Mouse (Mus musculus) ovary, postnatal 14 days (tissue): ENCODE measurements at regions not wholly inside any gene's neighbourhood (a gene's known extent, or its start where the extent isn't known, plus 50 kb on each side); places are given as distances from the start of the nearest gene placed in this dataset.
"Not testable (repeated sequence)": the region's sequence is repeated elsewhere in the genome, so short reads cannot be mapped to it uniquely, and the experiment has no call there.

Source experiments
- DNase-seq: peaks from one replicate; pipeline ENCODE4 v3.0.0; 2022; ENCODE audit warnings: low spot score

DNA sequence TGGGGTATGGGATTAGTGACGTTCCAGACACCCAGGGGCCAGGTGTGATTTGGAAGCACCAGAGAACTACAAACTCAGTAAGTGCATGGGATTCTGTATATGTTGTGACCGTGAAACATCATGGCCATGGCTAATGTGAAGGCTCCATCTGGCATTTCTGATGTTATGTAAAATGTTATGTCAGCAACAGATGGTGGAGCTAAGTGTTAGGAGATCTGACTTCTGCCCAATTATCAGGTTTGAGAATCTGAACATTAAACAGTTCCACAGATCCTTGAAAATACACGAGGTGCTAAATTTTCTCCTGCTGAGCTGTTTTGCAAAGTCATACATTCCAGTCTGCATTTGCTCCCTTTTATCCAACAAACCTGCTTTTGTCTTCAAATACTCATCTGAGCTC is 223.6 kb upstream of the Egfl6 start:
- no peak for DNase-seq

DNA sequence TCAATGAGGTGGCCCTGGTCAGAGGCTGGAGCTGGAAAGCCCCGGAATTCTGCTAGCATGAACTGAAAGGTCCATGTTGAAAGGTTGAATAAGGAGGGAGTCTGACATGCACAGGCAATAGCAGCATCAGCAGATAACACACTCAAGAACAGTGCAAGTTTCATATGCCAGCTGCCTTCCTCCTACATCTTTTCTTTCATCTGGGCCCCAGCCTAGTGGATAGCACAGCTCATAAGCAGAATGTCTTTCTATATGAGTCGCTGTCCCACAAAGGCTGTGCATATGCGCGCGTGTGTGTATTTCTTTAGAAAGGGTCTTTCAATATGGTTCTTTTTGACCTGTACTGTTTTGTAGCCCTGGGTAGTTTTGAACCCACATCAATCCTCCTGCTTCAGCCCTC is 222.7 kb upstream of the Egfl6 start:
- DNase-seq = no peak

DNA sequence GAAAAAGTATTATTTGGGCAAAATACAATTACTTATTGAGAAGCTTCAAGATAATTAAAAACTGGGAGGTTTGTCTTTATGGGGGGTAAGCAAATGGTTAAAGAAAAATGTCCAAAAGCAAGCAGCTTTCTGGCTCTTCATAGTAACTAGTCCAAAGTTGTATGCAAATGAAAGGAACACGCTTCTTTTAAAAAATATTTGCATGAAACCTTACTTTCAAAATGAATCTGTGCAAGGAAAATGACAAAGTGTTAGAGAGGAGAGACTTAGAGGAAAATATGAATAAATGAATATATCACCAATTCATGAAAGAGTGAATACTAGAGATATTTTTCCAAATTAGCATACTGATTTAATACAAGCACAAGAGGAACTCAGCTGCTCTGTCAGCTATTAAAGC is 220.4 kb upstream of the Egfl6 start:
- DNase-seq = no peak

- DNase-seq = no peak
Measured at GRCm38 (mm10) chrX:166805480-166805879, 220.0 kb upstream of the Egfl6 start.

GRCm38 (mm10) chrX:166803246-166803645 is 217.7 kb upstream of the Egfl6 start:
- DNase-seq = no peak

GRCm38 (mm10) chrX:166801017-166801416 is 215.5 kb upstream of the Egfl6 start:
- DNase-seq = no peak

- no peak for DNase-seq
Measured at GRCm38 (mm10) chrX:166795651-166796050, 210.1 kb upstream of the Egfl6 start.

GRCm38 (mm10) chrX:166789031-166789430 is 203.5 kb upstream of the Egfl6 start:
- DNase-seq = no peak

DNA sequence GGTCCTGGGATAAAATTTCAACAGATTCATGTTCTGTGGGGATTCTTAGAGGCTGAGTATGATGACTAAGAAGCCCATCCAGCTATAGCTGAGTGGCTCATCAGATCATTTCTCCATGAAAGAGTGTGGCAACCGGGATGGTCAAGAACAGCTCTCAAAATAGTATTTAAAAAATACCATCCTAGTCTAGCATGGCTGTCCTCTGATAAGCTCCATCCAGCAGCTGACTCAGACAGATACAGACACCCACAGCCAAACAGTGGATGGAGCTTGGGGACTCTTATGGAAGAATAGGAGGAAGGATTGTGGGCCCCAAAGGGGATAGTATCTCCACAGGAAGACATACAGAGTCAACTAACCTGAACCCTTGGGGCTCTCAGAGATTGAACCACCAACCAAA is 201.6 kb upstream of the Egfl6 start:
- not testable (repeated sequence) for DNase-seq

- DNase-seq = no peak
Measured at GRCm38 (mm10) chrX:166785615-166786014, 200.1 kb upstream of the Egfl6 start.

DNA sequence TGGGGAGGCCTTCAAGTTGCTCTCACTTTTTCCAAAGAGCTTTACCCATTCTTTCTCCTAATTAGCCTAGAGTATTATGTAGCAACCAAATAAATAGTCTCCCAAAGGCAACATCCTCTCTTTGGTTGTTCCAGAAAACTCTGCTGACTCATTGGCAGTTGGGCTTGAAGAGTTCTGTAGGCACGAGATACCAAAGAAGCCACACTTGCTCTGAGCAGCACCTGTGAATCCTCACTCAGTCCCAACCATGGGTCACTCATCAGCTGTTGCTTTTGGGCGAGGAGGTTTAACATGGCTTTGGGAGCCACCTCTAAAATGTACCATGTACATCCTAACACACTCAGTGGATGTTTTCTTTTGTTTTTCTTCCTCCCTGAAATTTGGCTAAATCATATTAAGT is 197.9 kb upstream of the Egfl6 start:
- DNase-seq = no peak

- DNase-seq = no peak
Measured at GRCm38 (mm10) chrX:166779334-166780092, 194.0 kb upstream of the Egfl6 start.

DNA sequence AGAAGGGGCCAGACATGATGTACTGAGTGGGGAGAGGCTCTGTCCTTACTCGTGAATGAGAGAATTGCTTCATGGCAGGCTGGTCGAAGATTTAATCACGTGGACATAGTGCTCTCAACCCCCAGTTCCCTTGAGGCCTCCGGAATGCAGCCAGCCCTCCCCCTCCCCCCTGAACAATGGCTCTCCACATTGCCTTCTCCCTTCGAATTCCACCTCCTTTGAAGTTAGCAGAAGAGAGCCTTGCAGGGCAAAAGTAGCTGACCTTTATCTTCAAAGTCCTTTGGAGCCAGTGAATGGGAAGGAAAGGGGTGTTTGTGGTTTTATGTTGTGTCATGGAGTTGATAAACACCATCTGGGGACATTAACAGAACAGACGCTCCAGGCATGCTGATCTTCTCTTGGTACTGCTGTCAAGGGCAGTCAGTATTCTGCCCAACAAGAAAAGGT is 187.9 kb upstream of the Egfl6 start:
- DNase-seq = no peak

GRCm38 (mm10) chrX:166766991-166767390 is 181.5 kb upstream of the Egfl6 start:
- DNase-seq = no peak

DNA sequence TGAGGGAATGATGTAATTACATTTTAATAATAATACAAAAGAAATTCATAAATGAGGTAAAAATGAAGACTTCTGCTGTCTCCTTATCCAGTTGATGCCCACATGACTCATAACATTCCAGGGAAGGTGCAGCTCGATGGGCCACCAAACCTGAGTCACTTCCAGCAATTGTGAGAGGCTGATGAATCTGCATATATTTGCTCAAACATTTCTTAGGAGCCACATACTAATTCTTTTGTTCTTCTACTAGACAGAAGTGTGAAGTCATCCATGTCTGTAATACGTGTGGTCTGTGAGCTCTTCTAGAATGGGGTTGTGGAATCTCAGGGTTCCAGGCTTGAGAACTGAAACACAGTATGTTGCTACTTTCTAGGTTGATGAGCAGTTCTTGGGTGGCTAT is 180.1 kb upstream of the Egfl6 start:
- no peak for DNase-seq

- DNase-seq = no peak
Measured at GRCm38 (mm10) chrX:166762098-166762497, 176.6 kb upstream of the Egfl6 start.

- no peak for DNase-seq
Measured at GRCm38 (mm10) chrX:166757152-166757551, 171.6 kb upstream of the Egfl6 start.

DNA sequence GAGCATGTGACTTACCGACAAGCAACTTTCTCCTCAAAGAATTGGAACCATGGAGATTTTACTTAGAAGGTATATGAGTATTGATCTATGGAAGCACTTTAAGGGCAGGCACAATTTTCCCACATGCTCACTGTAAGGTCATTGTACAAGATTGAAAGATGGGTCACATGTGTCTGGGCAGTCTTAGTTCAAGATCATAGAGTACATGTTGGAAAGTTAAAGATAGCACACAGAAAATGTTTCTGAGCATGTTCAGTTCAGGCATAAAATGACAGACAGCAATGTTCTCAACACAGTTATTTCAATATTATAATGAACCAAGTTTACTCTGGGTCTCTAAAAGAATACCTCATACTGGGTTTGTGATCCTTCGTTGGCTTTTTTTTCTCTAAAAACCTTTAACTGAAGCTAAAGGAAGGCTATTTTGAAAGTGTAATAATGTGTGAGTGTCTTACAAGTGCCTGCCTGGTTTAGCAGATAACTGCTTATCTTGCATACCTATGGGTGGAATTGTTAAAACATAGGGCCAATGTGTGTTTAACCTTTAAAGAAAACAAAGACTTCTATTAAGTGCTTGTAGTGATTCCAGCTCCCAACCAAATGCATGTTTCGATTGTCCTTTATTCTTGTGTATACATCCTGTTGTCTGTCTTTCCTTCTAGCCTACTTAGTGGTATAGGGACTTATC is 169.6 kb upstream of the Egfl6 start:
- no peak for DNase-seq

GRCm38 (mm10) chrX:166749055-166749679 is 163.6 kb upstream of the Egfl6 start:
- no peak for DNase-seq

DNA sequence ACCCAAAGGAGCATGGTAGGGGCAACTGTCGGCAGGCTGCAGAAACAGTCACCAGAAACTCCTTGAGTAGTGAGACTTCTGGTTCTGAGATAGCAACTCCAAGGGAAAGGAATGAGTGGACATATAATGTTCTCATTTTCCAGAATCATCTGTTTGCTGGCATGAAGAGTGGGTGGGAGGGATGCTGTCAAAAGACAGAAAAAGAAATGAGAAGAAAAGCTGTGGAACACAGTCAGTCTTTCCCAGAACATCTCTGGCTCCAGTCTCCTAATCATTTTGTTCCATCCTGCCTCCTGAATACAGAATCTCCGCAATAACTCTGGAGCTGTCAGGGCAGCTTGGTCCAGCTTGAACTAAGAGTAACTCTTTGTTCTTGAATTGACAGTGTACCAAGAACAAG is 145.8 kb upstream of the Egfl6 start:
- DNase-seq = no peak

- no peak for DNase-seq
Measured at GRCm38 (mm10) chrX:166728622-166728928, 143.1 kb upstream of the Egfl6 start.

- no peak for DNase-seq
Measured at GRCm38 (mm10) chrX:166727823-166728621, 142.5 kb upstream of the Egfl6 start.
